Mouse (Mus musculus) activated CD4-positive, CD25-positive, alpha-beta regulatory T cell (primary cell): ENCODE data around the gene Slc22a15. TPM values are rescaled to one million over a fixed set of nuclear protein-coding genes. Genes with fewer than 3 reads are reported as not detected.

Source experiments
- polyA plus RNA-seq, 2 experiments: library from polyadenylated mRNA; unstranded; fragments of 100-300 nt; shearing (Covaris generic); gene quantifications; one replicate each; pipeline ENCODE4 v1.2.1; 2017

Slc22a15 gene
- 10 to 100 TPM; 12.3 to 20.9 TPM for polyA plus RNA-seq

DNA sequence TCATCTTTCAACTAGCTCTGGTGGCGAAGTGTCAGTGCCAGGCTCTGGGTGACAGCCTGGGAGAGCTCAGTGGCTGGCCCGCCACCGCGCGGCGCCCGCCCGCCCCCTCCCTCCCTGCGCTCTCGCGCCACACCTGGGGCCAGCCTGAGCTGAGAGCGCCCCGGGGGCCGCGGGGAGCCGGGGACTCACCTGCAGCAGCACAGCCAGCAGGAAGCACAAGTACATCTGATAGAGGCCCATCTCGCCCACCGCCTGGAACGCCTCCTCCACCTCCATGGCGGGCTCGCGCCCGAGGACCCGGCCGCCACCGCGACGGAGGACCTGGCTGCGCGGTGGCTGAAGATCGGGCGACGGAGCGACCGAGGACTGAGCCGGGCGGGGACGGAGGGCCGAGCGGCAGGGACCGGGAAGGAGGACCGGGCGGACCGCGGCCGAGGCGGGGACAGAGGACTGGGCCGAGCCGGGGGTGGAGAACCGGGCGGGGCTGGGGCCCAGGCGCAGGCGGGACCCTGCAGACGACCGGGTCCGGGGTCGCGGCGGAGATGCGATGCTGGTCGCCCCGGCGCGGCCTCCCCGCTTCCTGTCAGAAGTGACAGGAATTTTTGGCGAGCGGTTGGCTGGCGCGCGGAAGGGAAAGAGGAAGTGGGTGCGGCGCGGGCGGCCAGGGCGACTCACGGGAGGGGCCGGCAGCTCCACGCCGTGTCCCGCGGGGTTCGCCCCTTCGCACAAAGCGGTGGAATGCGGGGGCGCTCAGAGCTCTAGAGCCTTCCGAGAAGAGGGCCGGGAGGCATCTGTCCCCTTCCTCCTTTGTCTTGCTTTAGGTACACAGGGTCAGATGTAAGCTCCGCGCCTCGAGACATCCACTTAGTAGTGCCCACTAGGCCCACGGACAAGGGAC lies at the start of gene Slc22a15:
Gene Slc22a15 (minus strand): TSS at position 611 of the 898 bp plus-strand sequence.

DNA sequence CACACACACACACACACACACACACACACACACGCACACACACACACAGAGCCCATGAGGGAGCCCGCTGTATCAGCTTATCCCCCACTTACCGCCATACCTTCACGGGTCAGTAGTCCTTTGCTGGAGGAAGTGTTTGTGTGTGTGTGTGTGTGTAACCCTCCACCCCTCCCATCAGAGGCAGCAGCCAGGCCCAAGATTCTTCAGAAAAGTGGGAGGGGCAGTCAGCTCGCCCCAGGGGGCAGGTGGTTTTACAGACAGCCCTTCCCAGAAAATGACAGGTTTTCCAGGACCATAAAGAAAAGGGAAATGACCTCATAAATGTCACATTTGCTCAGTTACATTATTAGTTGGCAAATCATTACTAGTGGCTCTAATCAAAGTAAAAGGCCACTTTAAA lies 75.4 kb downstream of the Slc22a15 start, which contains the start of gene Mab21l3:
Gene Mab21l3 (minus strand): TSS at position 144 of the 400 bp plus-strand sequence.

Other genes starting within 250 kb of the Slc22a15 start
- under 1 TPM in 1 of 2 experiments, not detected in 1; 0.12 TPM for gene Mab21l3, start 75.5 kb downstream of the Slc22a15 start, polyA plus RNA-seq
- not detected for gene Nhlh2, start 85.6 kb upstream of the Slc22a15 start, polyA plus RNA-seq
- gene Casq2, start 162.0 kb upstream of the Slc22a15 start, polyA plus RNA-seq = under 1 TPM in 1 of 2 experiments, not detected in 1; 0.06 TPM